Mouse (Mus musculus) layer of hippocampus, postnatal 25 days (tissue): ENCODE data around the gene Mfsd11. TPM values are rescaled to one million over a fixed set of nuclear protein-coding genes. Genes with fewer than 3 reads are reported as not detected.

Experiments
- DNase-seq, 2 experiments: peaks; one replicate each; pipeline ENCODE4 v3.0.0; 2022; ENCODE audit warnings: mixed read lengths in 2 of 2, low spot score in 1 of 2; ENCODE audit errors: extremely low spot score in 1 of 2
- total RNA-seq, 2 experiments: library from RNA; stranded (reverse); gene quantifications; 2 replicates each; pipeline ENCODE4 v1.2.3; 2021

Gene Mfsd11
- total RNA-seq: 10 to 100 TPM; 35.8 to 49.4 TPM

GRCm38 (mm10) chr11:116852291-116852890 is at the start of gene Mfsd11:
Gene Mfsd11, plus strand, starts transcription at chr11:116852440.
- DNase-seq: peak; percentile 63 to 65

GRCm38 (mm10) chr11:116802709-116803108 is 49.5 kb upstream of the Mfsd11 start:
- no peak for DNase-seq

DNA sequence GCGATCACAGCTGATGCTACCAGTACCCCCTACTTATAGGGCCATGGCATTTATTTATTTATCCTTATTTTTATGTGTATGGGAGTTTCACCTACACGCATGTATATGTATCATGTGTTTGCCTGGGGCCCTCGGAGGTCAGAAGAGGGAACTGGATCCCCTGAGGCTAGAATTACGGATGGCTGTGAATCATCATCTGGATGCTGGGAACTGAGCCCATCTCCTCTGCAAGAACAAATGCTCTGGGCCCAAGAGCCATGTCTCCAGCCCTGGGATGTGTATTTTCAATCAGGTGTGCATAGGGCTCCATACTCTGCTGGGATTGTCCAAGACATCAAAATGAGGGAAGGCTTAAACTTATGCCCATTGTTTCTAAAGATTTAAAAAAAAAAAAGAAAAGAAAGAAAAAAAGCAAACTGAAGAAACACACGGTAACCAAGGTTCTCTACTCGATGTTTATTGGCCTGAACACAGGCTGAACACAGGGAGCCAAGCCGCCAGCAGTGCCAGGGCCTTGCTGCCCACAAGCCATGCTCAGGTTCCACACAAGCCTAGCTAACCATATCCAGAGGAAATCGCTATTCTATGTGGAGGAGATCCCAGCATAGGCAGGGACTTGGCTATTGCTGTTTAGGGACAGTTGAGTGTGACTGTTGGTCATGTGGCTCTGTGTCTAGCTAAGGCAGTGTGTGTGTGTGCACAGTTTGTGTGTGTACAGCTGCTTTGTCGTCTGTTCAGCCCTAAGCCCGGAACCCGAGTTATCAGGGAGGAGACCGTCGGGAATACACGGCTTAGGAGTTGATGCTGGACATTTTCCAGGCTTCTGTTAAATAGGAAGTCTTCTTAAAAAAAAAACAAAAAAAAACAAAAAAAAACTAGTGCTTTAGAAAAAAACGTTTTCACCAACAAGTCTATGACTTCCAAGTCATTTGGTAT is 45.8 kb upstream of the Mfsd11 start:
- no peak for DNase-seq

- no peak for DNase-seq
Measured at GRCm38 (mm10) chr11:116807116-116807515, 45.1 kb upstream of the Mfsd11 start.

- no peak for DNase-seq
Measured at GRCm38 (mm10) chr11:116807526-116807925, 44.7 kb upstream of the Mfsd11 start.

DNA sequence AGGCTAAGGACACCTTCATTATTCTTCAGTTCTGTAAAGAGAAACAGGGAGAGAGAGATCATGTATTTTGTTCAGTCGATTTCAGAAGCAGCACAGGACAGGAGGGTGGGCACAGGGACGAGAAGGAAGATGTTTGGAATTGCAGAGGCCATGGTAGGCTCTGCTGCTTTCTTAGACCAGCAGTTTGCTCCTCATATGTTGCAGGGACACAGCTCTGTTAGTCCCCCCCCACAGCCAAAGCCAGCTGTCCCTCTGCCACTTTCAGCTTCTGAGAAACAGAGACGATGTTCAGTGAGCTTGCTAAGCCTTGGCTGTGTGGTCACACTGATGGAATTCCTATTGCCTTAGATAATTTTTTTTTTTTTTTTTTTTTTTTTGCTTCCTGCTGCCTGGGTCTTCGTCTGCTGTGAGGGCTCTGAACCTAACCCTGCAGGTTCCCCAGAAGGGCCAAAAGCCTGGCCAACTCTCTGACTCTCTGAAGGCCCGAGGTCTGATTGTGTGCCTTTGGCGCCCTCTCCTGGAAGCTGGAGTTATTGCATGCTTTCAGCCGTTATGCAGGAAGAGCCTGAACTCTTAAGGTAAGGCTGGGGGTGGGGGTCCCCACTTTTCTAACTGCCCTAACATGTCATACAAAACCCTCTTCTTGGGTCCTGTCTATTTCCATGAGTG is 44.2 kb upstream of the Mfsd11 start:
- peak; percentile 79 to 95 for DNase-seq

GRCm38 (mm10) chr11:116808811-116809395 is 43.3 kb upstream of the Mfsd11 start:
- no peak for DNase-seq

DNA sequence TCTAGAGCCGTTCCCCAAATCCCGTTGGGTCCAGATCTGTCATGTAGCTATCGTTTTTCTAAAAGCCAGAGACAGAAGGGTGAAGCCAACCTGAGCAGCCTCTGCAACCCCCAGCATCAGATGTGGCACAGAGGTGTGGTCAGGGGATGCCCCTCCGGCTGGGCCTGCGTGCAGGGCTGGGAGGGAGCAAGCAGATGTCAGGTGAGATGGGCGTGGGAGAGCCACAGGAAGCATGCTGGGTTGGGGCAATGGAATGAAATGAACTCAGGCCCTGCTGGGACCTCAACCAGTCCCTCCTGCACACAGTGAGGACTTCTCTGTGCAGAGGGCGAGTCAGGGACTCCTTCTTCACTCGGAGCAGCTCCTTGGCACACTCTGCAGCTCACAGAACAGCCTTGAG is 42.7 kb upstream of the Mfsd11 start:
- DNase-seq: no peak

DNA sequence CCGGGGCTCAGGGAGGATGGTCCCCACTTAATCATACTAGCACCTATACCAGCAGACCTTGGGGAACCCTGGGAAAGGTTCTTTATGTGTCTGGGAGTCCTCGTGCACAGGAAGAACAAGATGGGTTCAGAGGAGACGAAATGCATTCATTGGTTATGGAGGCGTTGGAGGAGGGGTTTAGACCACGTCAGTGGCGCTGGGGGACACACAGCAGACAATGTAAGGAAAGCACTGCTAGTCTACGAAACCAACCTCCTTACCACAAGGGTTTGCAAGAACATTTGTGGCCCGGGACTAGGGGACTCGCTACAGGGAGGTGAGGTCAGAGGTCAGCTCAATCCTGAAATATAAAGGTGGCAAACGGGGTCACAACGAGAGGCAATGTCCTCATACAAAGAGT is 41.7 kb upstream of the Mfsd11 start:
- DNase-seq: no peak

- peak; percentile 54 to 60 for DNase-seq
Measured at GRCm38 (mm10) chr11:116810983-116811901, 41.0 kb upstream of the Mfsd11 start.

GRCm38 (mm10) chr11:116812793-116813529 is 39.3 kb upstream of the Mfsd11 start:
- no peak for DNase-seq

GRCm38 (mm10) chr11:116813610-116814009 is 38.6 kb upstream of the Mfsd11 start:
- DNase-seq: no peak

- DNase-seq: no peak
Measured at GRCm38 (mm10) chr11:116814076-116814883, 38.0 kb upstream of the Mfsd11 start.

DNA sequence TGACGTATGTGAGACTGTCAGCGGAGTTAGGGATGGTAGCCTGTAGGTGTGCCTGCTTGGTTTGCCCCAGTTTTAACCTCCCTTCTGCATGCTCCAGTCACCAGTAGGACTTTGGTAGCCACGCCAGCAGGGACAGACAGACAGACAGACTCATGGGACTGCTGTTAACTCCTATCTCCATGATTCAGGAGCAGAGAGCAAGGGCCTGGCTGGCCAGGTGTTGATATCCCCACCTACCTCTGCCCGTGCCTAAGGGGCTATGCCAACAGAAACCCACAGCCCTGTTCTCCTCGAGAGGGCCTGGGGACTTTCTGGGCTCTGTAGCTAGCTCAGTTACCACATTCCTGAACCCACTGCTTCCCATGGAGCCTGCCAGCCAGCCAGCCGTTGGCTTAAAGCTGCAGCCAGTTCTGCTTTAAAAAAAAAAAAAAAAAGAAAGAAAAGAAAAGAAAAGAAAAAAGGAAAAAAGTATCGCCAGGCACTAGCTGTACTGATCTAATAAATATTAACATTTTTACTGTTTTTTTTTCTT is 37.3 kb upstream of the Mfsd11 start:
- no peak for DNase-seq

GRCm38 (mm10) chr11:116816769-116817168 is 35.5 kb upstream of the Mfsd11 start:
- DNase-seq: no peak

DNA sequence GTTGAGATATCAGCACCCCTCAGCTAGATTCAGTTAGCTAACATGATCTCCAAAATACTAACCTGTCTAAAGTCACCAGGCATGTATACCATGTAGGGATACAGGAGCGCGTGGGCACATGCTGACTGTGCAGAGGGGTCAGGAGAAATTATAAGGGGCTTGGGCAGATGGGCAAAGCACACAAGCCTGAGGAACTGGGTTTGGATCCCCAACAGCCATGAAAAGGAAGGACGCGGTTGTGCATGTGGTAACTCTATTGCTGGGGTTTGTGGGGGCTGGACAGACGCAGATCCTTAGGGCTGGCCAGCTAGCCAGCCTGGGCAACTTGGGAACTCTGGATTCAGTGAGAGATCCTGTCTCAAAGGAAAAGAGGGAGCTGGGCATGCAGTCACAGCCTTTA is 34.7 kb upstream of the Mfsd11 start:
- DNase-seq: no peak

DNA sequence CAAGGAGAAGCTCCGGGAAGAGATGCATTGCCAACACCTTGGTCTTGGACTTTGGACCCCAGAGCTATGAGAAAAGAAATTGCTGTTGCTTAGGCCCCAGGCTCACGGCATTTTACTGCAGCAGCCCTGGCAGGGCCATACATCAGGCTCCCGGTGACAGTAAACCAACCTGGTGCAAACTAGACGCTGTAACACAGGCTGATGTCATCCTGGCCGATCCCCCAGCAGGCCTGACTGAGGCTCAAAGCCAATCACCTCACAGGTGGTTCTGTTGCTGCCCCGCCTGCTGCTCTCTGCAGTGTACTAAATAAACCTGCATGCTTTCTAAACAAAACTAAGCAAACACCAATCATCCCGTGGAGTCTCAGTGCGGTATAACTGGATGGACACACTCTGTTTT is 33.5 kb upstream of the Mfsd11 start:
- DNase-seq: no peak
